Mouse (Mus musculus) midbrain, embryonic 10.5 days (tissue): ENCODE measurements around the gene Hist1h2ai. TPM values are rescaled to one million over a fixed set of nuclear protein-coding genes. Genes with fewer than 3 reads are reported as not detected.
"Not testable (repeated sequence)": the region's sequence is repeated elsewhere in the genome, so short reads cannot be mapped to it uniquely, and the experiment has no call there.

Experiments
- DNase-seq: peaks from one replicate; pipeline ENCODE4 v3.0.0-alpha.2; 2017; ENCODE audit warnings: low spot score
- H3K27ac ChIP-seq: fragments of 300-500 bp; sonication (generic); replicated peaks from 2 replicates; pipeline ENCODE4 v1.5.1; 2016; ENCODE audit warnings: mild to moderate bottlenecking
- H3K27me3 ChIP-seq: fragments of 300-500 bp; sonication (generic); 2 replicates; pipeline ENCODE4 v1.6.1; 2016; ENCODE audit warnings: low read depth, mild to moderate bottlenecking; ENCODE audit not compliant: poor library complexity, severe bottlenecking
- H3K36me3 ChIP-seq: fragments of 300-500 bp; sonication (generic); 2 replicates; pipeline ENCODE4 v1.6.1; 2016; ENCODE audit warnings: mild to moderate bottlenecking, moderate library complexity
- H3K4me1 ChIP-seq: fragments of 300-500 bp; sonication (generic); 2 replicates; pipeline ENCODE4 v1.6.1; 2016
- H3K4me3 ChIP-seq: fragments of 300-500 bp; sonication (generic); 2 replicates; pipeline ENCODE4 v1.5.1; 2016; ENCODE audit warnings: mild to moderate bottlenecking, moderate library complexity
- H3K9me3 ChIP-seq: fragments of 300-500 bp; sonication (generic); replicated peaks from 2 replicates; pipeline ENCODE4 v1.6.1; 2016; ENCODE audit warnings: mild to moderate bottlenecking
- WGBS: fragments of 180-500 bp; shearing (Covaris S2); methylation state at CpG from one replicate; pipeline ENCODE4 v1.1.7; 2016; 5-methylcytosine and 5-hydroxymethylcytosine counted together
- polyA plus RNA-seq: library from polyadenylated mRNA; unstranded; fragments of >200 nt; fragmentation: Nextera tagmentation; extraction: Ambion mirVana; gene quantifications from 2 replicates; pipeline ENCODE4 v1.2.1, GENCODE M21; 2016

Hist1h2ai gene
- polyA plus RNA-seq, 1 experiment from 2014 or later = 12.2 TPM

DNA sequence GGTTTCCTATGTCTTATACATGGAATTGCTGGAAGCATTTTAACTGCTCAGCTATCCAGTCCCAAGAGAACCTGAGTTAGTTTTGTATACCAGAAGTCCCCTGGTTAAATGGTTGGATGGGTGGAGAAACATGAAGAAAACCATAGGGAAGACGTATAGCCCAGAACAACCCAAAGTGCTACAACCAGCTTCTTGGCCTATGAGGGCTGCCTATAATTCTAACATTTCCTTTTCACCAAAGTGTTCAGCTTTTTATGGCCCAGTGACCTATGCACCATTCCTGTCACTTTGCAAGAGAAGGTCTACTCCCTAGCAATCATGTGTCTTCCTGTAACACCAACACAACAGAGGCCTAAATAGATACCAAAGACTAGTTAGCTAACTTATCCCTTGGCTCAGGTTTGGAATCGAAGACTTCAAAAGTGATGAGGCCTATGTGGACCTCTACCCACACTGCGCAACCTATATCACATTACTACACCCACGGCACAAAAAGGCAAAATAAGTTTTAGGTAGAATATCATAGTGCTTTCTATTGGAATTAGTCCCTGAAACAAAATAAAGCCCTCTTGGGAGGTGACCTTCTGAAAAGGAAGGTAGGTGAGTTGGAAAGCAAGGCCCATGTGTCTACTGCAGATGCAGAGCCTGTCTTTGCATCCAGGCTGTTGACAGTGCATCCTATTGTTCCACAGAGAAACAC lies 2.3 kb downstream of the Hist1h2ai start:
- H3K36me3 ChIP-seq = no peaks in the 10 kb centered on the region
- peak overlapping the region; percentile 87 for H3K27ac ChIP-seq
- peak overlapping the region; percentile 56 for H3K4me3 ChIP-seq
- H3K27me3 ChIP-seq = no peaks in the 10 kb centered on the region
- H3K4me1 ChIP-seq = peaks cover 47% of the 10 kb centered on the region
- WGBS = 55% methylated on average over 4 of the region's 4 CpGs
- H3K9me3 ChIP-seq = no peaks in the 10 kb centered on the region
- peak; percentile 37 for DNase-seq

DNA sequence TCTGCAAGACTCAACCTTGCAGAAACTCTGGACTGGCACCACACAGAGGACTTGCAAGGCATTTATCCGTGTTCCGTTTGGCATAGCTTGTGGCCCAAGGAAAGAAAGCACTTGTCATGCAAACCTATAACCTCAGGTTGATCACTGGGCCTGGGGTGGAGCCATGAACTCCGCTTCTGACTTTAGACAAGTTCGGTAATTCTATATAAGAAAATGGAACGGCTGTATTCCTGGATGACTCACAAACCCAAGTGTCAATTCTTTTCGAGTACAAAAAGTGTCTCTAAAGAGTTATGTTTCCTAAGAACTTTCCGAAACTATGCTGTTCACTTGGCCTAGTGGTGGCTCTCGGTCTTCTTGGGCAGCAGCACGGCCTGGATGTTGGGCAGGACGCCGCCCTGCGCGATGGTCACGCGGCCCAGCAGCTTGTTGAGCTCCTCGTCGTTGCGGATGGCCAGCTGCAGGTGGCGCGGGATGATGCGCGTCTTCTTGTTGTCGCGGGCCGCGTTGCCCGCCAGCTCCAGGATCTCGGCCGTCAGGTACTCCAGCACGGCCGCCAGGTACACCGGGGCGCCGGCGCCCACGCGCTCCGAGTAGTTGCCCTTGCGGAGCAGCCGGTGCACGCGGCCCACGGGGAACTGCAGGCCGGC lies 5.0 kb downstream of the Hist1h2ai start:
- H3K27ac ChIP-seq = peak overlapping the region; percentile 97

DNA sequence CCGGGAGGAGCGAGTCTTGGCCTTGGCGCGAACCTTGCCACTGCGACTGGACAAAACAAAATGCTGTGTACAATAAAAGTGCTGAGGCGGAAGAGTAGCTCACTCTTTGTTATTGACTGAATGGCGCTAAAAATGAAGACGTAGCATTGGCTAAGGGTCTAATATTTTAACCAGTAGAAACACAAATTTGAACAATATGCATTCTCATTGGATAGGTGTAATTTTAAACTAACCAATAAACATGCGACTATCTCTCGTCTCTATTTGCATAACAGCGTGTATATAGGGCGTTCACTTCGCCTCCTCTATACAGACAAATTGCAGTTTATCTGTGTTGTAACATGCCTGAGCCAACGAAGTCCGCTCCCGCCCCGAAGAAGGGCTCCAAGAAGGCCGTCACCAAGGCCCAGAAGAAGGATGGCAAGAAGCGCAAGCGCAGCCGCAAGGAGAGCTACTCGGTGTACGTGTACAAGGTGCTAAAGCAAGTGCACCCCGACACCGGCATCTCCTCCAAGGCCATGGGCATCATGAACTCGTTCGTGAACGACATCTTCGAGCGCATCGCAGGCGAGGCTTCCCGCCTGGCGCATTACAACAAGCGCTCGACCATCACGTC lies 5.6 kb downstream of the Hist1h2ai start, which contains the start of gene Hist1h2bm:
Gene Hist1h2bm, plus strand, starts transcription at position 288 of the 616 bp plus-strand sequence.
- peak; percentile 79 for DNase-seq
- not testable (repeated sequence) for H3K27me3 ChIP-seq, H3K36me3 ChIP-seq, H3K9me3 ChIP-seq
- WGBS = under 1% methylated on average over 37 of the region's 37 CpGs
- Histone ChIP-seq H3K4me3 (peak within 1 kb of the TSS; percentile 54), H3K4me1 (peaks cover 43% of the 10 kb centered on the region), H3K27ac (peak within 1 kb of the TSS; percentile 97)

More for the DNA sequence above, 5.0 kb downstream of the Hist1h2ai start:
- not testable (repeated sequence) for H3K9me3 ChIP-seq, H3K36me3 ChIP-seq, H3K27me3 ChIP-seq
- WGBS = 2% methylated on average over 26 of the region's 44 CpGs
- peaks cover 38% of the 10 kb centered on the region for H3K4me1 ChIP-seq
- peak overlapping the region; percentile 54 for H3K4me3 ChIP-seq
- DNase-seq = peak; percentile 54

DNA sequence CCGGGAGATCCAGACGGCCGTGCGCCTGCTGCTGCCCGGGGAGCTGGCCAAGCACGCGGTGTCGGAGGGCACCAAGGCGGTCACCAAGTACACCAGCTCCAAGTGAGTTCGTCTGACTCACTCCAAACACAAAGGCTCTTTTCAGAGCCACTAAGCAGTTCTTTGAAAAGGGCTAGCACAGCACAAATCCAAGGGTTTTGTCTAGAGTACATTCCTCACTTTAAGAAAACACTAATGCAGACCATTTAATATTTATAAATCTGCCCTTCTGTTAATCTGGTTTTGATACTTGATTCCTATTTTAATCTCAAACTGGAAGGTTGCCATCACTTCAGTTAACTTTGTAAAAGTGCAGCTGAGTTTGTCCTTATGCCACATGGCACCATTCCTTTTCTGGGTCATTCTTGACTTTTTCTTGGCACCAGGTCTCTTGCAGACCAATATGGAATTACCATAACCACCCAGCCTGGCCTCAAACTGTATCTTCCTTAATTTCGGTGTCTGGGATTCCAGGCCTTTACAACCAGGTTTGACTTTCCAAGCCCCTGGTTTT lies 6.2 kb downstream of the Hist1h2ai start:
- DNase-seq = peak; percentile 40

DNA sequence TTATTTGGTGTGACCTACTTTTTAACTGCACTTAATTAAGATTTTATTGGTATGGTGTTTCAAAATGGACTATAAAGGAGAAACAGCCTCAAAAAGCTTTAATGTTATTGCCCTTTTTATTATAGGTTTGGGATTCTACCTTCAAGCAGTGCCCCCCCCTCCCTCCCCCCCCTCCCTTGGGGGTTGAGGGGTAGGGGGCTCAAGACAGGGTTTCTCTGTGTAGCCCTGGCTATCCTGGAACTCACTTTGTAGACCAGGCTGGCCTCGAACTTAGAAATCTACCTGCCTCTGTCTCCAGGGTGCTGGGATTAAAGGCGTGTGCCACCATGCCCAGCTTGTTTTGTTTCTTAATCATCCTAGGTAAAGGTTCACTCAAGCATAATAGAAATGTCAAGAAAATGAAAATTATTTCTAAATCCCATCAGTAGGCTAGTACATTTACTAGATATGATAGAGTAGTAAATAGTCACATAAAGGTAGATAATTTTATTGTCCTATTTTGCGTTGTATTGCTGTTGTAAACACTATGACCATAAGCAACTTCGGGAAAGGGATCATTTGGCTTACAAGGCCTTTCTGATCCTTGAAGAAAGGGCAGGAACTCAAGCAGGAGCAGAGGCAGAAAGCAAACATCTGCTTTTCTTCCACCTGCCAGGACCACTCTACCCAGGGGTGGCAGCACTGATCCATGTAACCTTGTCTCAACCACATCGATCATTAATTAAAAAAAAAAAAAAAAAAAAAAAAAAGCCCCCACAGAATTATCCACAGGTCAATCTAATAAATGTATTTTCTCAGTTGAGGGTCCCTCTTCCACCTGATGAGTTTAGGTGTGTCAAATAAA lies 7.0 kb downstream of the Hist1h2ai start:
- Histone ChIP-seq H3K9me3 (no peaks in the 10 kb centered on the region), H3K36me3 (no peaks in the 10 kb centered on the region), H3K27ac (peak overlapping the region; percentile 97), H3K27me3 (no peaks in the 10 kb centered on the region), H3K4me1 (peaks cover 54% of the 10 kb centered on the region), H3K4me3 (peak overlapping the region; percentile 54)
- WGBS = 38% methylated on average over 5 of the region's 5 CpGs
- peak; percentile 34 for DNase-seq

More for the DNA sequence above, 6.2 kb downstream of the Hist1h2ai start:
- Histone ChIP-seq H3K27me3 (no peaks in the 10 kb centered on the region), H3K4me3 (peak overlapping the region; percentile 54), H3K4me1 (peaks cover 48% of the 10 kb centered on the region), H3K27ac (peak overlapping the region; percentile 97), H3K9me3 (no peaks in the 10 kb centered on the region), H3K36me3 (no peaks in the 10 kb centered on the region)
- WGBS = 2% methylated on average over 11 of the region's 11 CpGs

DNA sequence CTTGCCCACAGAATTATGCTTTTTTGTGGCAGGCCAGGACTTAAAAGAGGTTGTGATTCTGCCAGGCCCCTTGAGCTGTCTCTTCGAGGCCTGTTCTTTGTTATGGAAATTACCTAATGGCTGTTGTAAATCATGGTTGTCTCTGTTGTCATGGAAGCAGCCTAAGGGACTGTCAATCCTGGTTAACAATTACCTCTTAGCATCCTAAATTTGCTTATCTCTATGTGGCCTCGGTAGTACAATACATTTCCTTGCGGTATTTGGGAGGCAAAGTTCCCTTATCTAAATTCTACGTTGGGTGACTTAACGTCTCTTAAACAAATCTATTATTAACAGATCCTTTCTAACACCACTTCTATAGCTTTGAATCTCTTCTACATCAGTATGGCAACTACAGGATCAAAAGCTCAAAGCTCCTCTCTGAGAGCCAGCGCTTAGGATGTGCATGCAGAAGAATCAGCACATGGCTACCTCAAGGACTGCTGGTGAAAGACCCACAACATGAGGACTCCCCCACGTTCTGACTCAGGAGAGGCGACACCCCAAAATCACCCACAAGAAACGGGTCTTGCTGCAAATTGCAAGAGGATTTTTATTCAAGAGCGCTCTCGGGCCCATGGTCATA lies 11.8 kb downstream of the Hist1h2ai start:
- H3K4me1 ChIP-seq = peaks cover 23% of the 10 kb centered on the region
- peak; percentile 47 for DNase-seq
- peak overlapping the region; percentile 82 for H3K27ac ChIP-seq
- no peaks in the 10 kb centered on the region for H3K36me3 ChIP-seq
- 23% methylated on average over 11 of the region's 11 CpGs for WGBS
- H3K4me3 ChIP-seq = peak overlapping the region; percentile 24
- no peaks in the 10 kb centered on the region for H3K27me3 ChIP-seq
- no peaks in the 10 kb centered on the region for H3K9me3 ChIP-seq

DNA sequence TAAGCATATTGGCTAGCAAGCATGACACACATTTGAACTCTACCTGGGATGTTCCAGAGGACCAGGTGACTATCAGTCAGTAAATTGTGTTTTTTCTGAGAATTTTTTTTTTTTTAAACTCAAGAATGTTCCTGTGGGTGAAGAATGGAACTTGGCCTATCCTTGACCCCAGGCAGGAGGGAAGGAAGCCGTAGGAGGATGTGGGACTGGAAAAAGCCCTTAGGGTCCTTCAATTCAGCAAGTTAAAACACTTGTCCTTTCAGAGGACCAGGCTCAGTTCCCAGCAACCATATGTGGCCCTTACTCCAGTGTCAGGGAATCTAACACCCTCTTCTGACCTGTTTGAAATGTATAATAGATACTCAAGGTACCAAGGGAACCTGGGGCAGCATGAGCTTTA lies 13.3 kb downstream of the Hist1h2ai start:
- 74% methylated on average over 1 of the region's 1 CpGs for WGBS

DNA sequence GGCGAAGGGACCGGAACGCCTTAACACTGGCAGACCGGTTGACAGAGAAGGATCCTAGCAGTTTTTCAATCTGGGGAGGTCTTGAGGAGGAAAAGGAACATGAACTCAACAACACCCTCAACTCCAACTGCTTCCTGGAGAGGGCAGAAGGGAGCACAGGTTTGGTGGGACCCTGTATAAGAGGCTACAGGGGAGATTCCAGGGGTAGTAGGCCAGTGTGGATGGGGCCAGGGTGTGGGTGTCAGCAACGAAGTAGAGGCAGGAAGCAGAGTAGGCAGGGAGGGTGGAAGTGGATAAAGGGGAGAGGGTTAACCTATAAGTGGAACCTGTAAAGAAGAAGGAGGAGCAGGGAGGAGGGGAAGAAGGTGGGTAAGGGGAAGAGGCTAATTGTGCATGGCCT lies 17.2 kb downstream of the Hist1h2ai start:
- DNase-seq = peak; percentile 48
- WGBS = 59% methylated on average over 5 of the region's 5 CpGs
- H3K4me3 ChIP-seq = peak overlapping the region; percentile 60; the same call in 1 of the 2 replicates
- H3K27me3 ChIP-seq = no peaks in the 10 kb centered on the region
- H3K4me1 ChIP-seq = peaks cover 32% of the 10 kb centered on the region
- H3K36me3 ChIP-seq = no peaks in the 10 kb centered on the region
- no peaks in the 10 kb centered on the region for H3K9me3 ChIP-seq
- H3K27ac ChIP-seq = peak overlapping the region; percentile 99

More for the DNA sequence above, 13.3 kb downstream of the Hist1h2ai start:
- H3K27me3 ChIP-seq = no peaks in the 10 kb centered on the region
- DNase-seq = no peak
- no peaks in the 10 kb centered on the region for H3K9me3 ChIP-seq
- H3K27ac ChIP-seq = no peak overlapping the region
- H3K4me1 ChIP-seq = peaks cover 36% of the 10 kb centered on the region
- H3K36me3 ChIP-seq = no peaks in the 10 kb centered on the region
- no peak overlapping the region for H3K4me3 ChIP-seq

DNA sequence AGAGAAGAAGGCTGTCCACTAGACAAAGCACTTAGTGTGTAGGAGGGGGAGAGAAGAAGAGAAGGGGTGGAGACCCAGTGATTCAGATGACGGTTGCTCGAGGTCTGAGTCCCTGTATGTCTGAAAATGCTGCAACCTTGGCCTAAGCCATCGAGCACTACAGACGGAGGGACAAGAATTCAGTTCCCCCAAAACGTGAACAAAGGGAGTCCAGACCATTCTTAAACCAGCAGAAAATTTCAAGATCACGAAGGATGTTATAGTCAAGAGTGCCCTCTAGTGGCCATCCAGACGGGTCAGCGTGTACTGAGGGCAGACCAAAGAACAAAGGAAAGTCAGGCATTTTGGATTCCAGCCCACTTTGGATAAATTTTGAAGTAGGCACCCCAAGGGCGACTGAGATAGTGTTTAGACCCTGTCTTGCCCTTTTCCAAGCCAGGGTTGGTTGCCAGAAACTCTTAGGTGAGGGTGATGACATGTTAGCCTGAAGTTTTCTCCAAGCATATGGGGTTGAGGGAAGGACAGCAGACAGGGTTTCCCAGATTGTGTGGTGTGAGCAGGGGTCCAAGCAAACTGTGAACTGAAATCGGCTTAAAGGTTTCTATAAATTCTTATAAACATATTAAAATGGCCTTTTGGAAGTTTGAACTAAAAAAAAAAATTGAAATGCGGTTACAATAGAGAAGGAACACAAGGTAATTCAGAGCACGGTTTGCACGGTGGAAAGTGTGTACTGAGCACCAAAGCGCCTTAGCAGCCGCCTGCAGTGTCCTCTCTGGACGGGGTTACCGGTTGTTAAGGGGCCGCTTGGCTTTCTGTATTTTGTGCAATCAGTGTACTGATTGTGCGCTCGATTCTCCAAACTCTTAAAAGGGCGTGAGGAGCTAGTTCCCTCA lies 18.0 kb downstream of the Hist1h2ai start:
- Histone ChIP-seq H3K4me1 (peaks cover 32% of the 10 kb centered on the region), H3K9me3 (no peaks in the 10 kb centered on the region), H3K4me3 (peak overlapping the region; percentile 60), H3K27ac (peak overlapping the region; percentile 99), H3K27me3 (no peaks in the 10 kb centered on the region), H3K36me3 (no peaks in the 10 kb centered on the region)
- peak; percentile 87 for DNase-seq
- 0% methylated on average over 21 of the region's 21 CpGs for WGBS

DNA sequence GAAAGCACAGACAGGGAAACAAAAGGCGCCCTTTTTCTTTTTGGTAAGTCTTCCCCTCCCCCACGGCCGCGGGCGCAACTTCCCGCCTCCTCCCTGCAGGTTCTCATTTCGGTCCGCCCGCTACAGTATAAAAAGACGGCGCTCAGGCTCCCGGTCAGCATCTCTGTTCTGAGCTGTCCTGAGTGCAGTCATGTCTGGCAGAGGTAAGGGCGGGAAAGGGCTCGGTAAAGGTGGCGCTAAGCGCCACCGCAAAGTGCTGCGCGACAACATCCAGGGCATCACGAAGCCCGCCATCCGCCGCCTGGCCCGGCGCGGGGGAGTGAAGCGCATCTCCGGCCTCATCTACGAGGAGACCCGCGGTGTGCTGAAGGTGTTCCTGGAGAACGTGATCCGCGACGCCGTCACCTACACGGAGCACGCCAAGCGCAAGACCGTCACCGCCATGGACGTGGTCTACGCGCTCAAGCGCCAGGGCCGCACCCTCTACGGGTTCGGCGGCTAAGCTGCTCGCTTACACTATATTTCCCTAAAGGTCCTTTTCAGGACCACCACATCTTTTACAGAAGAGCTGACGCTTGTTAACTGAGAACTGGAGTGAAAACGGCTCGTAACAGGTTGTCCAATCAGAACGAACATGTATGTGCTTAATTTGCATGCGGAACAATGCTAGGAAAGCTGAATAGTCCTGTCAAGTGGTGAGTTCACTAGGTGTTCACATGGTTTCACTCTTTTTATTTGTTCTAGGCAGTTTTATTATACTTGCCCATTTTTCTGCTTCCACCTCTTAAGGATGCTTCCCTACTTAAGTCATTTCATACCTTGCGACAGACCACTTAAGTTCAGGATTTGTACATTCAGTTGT lies 18.9 kb downstream of the Hist1h2ai start, which contains the start of gene Hist1h4j:
Gene Hist1h4j, plus strand, starts transcription at position 159 of the 862 bp plus-strand sequence.
- under 1% methylated on average over 52 of the region's 56 CpGs for WGBS
- peak within 1 kb of the TSS; percentile 60 for H3K4me3 ChIP-seq
- H3K36me3 ChIP-seq, H3K9me3 ChIP-seq, H3K27me3 ChIP-seq: not testable (repeated sequence)
- peak within 1 kb of the TSS; percentile 99 for H3K27ac ChIP-seq
- peaks cover 32% of the 10 kb centered on the region for H3K4me1 ChIP-seq
- DNase-seq = peak; percentile 94
